Mouse (Mus musculus) liver, adult 2 months (tissue): ENCODE data around the gene Rab3c. TPM values are rescaled to one million over a fixed set of nuclear protein-coding genes. Genes with fewer than 3 reads are reported as not detected.

Experiments
- DNase-seq: peaks from one replicate; pipeline ENCODE4 v3.0.0-alpha.2; 2011; ENCODE audit warnings: low read depth, low spot score; ENCODE audit errors: extremely low read depth
- H3K27ac ChIP-seq: fragments of 200-500 bp; replicated peaks from 2 replicates; pipeline ENCODE4 v1.5.1; 2012; ENCODE audit warnings: low read depth, mild to moderate bottlenecking, control low read depth, inconsistent platforms, low read length; ENCODE audit not compliant: insufficient read depth
- H3K27me3 ChIP-seq: fragments of 200-500 bp; 2 replicates; pipeline ENCODE4 v1.6.1; 2012; ENCODE audit warnings: mild to moderate bottlenecking, moderate library complexity, low read length, inconsistent platforms; ENCODE audit not compliant: control insufficient read depth, insufficient read depth
- H3K36me3 ChIP-seq: fragments of 200-500 bp; 2 replicates; pipeline ENCODE4 v1.6.1; 2012; ENCODE audit warnings: low read length, inconsistent platforms; ENCODE audit not compliant: control insufficient read depth, insufficient read depth
- H3K4me1 ChIP-seq: fragments of 200-500 bp; 2 replicates; pipeline ENCODE4 v1.6.1; 2011; ENCODE audit warnings: low read length; ENCODE audit not compliant: control insufficient read depth, insufficient read depth
- H3K4me3 ChIP-seq: fragments of 200-500 bp; 2 replicates; pipeline ENCODE4 v1.5.1; 2011; ENCODE audit warnings: low read depth, mild to moderate bottlenecking, control low read depth, low read length, moderate library complexity; ENCODE audit not compliant: insufficient read depth
- H3K79me2 ChIP-seq: fragments of 200-500 bp; 2 replicates; pipeline ENCODE4 v1.6.1; 2012; ENCODE audit warnings: inconsistent platforms, mild to moderate bottlenecking, low read length, moderate library complexity; ENCODE audit not compliant: control insufficient read depth, insufficient read depth
- H3K9ac ChIP-seq: fragments of 200-500 bp; 2 replicates; pipeline ENCODE4 v1.6.1; 2012; ENCODE audit warnings: low read depth, mild to moderate bottlenecking, control low read depth, inconsistent platforms, low read length
- CTCF ChIP-seq: fragments of 200-500 bp; IDR thresholded peaks from 2 replicates; pipeline ENCODE4 v1.5.1; 2011; ENCODE audit warnings: low read depth, low read length, control low read depth
- POLR2A ChIP-seq: fragments of 200-500 bp; IDR thresholded peaks from 2 replicates; pipeline ENCODE4 v1.6.1; 2011; ENCODE audit warnings: low read length, control low read depth; ENCODE audit not compliant: insufficient read depth; ENCODE audit errors: extremely low read depth
- WGBS: fragments of 180-500 bp; shearing (Covaris S2); methylation state at CpG from one replicate; pipeline ENCODE4 v1.1.7; 2018; 5-methylcytosine and 5-hydroxymethylcytosine counted together
- polyA plus RNA-seq: library from polyadenylated mRNA; depleted of rRNA; stranded (reverse); fragments of >200 nt; gene quantifications from 2 replicates; pipeline ENCODE4 v1.2.3, GENCODE M21; 2012
- total RNA-seq: library from RNA; depleted of rRNA; stranded (reverse); fragments of >200 nt; gene quantifications from 2 replicates; pipeline ENCODE4 v1.2.3, GENCODE M21; 2014

Rab3c gene
- total and polyA plus RNA-seq, 2 experiments = 0.09 TPM; not detected in 1

- Histone ChIP-seq H3K79me2 (no peaks in the 10 kb centered on the region), H3K9ac (no peak overlapping the region), H3K27ac (no peak overlapping the region), H3K36me3 (no peaks in the 10 kb centered on the region), H3K4me3 (no peak overlapping the region), H3K4me1 (no peaks in the 10 kb centered on the region), H3K27me3 (no peaks in the 10 kb centered on the region)
- 75% methylated on average over 6 of the region's 6 CpGs for WGBS
- no peak for TF ChIP-seq CTCF
- no peak for TF ChIP-seq POLR2A
- DNase-seq = no peak
Measured at GRCm38 (mm10) chr13:110175651-110176050, 105.1 kb downstream of the Rab3c start.

GRCm38 (mm10) chr13:110169669-110170068 is 111.1 kb downstream of the Rab3c start:
- WGBS = 87% methylated on average over 3 of the region's 3 CpGs
- H3K79me2 ChIP-seq = no peaks in the 10 kb centered on the region
- H3K36me3 ChIP-seq = no peaks in the 10 kb centered on the region
- no peak overlapping the region for H3K4me3 ChIP-seq
- H3K27ac ChIP-seq = no peak overlapping the region
- no peaks in the 10 kb centered on the region for H3K27me3 ChIP-seq
- H3K4me1 ChIP-seq = no peaks in the 10 kb centered on the region
- no peak overlapping the region for H3K9ac ChIP-seq
- no peak for DNase-seq
- TF ChIP-seq CTCF (no peak), POLR2A (no peak)

DNA sequence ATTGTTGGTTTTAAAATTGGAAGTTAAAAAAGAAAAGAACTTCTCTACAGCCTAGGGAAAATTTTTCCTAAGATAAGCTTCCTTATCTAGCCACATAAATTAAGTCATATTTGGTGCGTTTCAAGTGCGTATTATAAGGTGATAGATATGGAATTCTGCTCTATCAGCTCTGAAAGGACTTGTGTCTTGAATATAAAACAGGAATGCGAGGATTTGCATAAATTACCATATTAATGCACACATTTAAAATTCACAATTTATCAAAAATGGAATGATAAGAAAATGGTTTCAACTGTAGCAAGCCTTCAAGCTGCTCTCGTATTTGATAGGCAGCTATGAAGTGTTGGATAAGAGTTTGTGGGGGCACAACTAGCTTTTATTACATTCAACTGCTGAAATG is 111.6 kb downstream of the Rab3c start:
- Histone ChIP-seq H3K27me3 (no peaks in the 10 kb centered on the region), H3K27ac (no peak overlapping the region), H3K4me3 (no peak overlapping the region), H3K36me3 (no peaks in the 10 kb centered on the region), H3K9ac (no peak overlapping the region), H3K4me1 (no peaks in the 10 kb centered on the region), H3K79me2 (no peaks in the 10 kb centered on the region)
- TF ChIP-seq CTCF = no peak
- no peak for TF ChIP-seq POLR2A
- 82% methylated on average over 4 of the region's 4 CpGs for WGBS
- no peak for DNase-seq

GRCm38 (mm10) chr13:110168570-110168969 is 112.2 kb downstream of the Rab3c start:
- TF ChIP-seq POLR2A (no peak), CTCF (no peak)
- no peak overlapping the region for H3K4me3 ChIP-seq
- 78% methylated on average over 4 of the region's 4 CpGs for WGBS
- no peaks in the 10 kb centered on the region for H3K36me3 ChIP-seq
- H3K9ac ChIP-seq = no peak overlapping the region
- no peaks in the 10 kb centered on the region for H3K4me1 ChIP-seq
- H3K79me2 ChIP-seq = no peaks in the 10 kb centered on the region
- no peak overlapping the region for H3K27ac ChIP-seq
- no peaks in the 10 kb centered on the region for H3K27me3 ChIP-seq
- DNase-seq = no peak

GRCm38 (mm10) chr13:110166622-110167330 is 114.0 kb downstream of the Rab3c start:
- H3K27ac ChIP-seq = no peak overlapping the region
- 87% methylated on average over 3 of the region's 3 CpGs for WGBS
- no peaks in the 10 kb centered on the region for H3K27me3 ChIP-seq
- H3K9ac ChIP-seq = no peak overlapping the region
- H3K36me3 ChIP-seq = no peaks in the 10 kb centered on the region
- H3K4me3 ChIP-seq = no peak overlapping the region
- no peak for DNase-seq
- H3K4me1 ChIP-seq = no peaks in the 10 kb centered on the region
- no peak for TF ChIP-seq POLR2A
- no peak for TF ChIP-seq CTCF
- no peaks in the 10 kb centered on the region for H3K79me2 ChIP-seq

- no peak overlapping the region for H3K4me3 ChIP-seq
- no peaks in the 10 kb centered on the region for H3K79me2 ChIP-seq
- no peaks in the 10 kb centered on the region for H3K27me3 ChIP-seq
- DNase-seq = peak; percentile 31
- no peak overlapping the region for H3K9ac ChIP-seq
- no peaks in the 10 kb centered on the region for H3K36me3 ChIP-seq
- H3K4me1 ChIP-seq = no peaks in the 10 kb centered on the region
- TF ChIP-seq CTCF (no peak), POLR2A (no peak)
- H3K27ac ChIP-seq = no peak overlapping the region
- 63% methylated on average over 4 of the region's 4 CpGs for WGBS
Measured at GRCm38 (mm10) chr13:110159980-110160379, 120.8 kb downstream of the Rab3c start.
